Mouse (Mus musculus) brain, embryonic 14.5 days (tissue): Measurements from ENCODE around the gene Ikbkg. TPM values are rescaled to one million over a fixed set of nuclear protein-coding genes. Genes with fewer than 3 reads are reported as not detected.

Source experiments
- DNase-seq: peaks from one replicate; pipeline ENCODE4 v3.0.0-alpha.2; 2011; ENCODE audit warnings: low read depth
- CTCF ChIP-seq: fragments of 200-500 bp; IDR thresholded peaks from 2 replicates; pipeline ENCODE4 v1.5.1; 2012; ENCODE audit warnings: inconsistent platforms, mild to moderate bottlenecking, moderate library complexity, borderline replicate concordance; ENCODE audit not compliant: insufficient read depth, insufficient read length; ENCODE audit errors: extremely low read depth
- POLR2A ChIP-seq: fragments of 200-500 bp; IDR thresholded peaks from 2 replicates; pipeline ENCODE4 v1.6.1; 2012; ENCODE audit warnings: mild to moderate bottlenecking, inconsistent platforms, borderline replicate concordance; ENCODE audit not compliant: poor library complexity, insufficient read depth, insufficient read length, severe bottlenecking; ENCODE audit errors: extremely low read depth
- polyA plus RNA-seq: library from polyadenylated mRNA; depleted of rRNA; stranded (reverse); fragments of >200 nt; gene quantifications from 2 replicates; pipeline ENCODE4 v1.2.3, GENCODE M21; 2012; rRNA removed

Gene Ikbkg
- polyA plus RNA-seq, 1 experiment: 16.0 TPM

DNA sequence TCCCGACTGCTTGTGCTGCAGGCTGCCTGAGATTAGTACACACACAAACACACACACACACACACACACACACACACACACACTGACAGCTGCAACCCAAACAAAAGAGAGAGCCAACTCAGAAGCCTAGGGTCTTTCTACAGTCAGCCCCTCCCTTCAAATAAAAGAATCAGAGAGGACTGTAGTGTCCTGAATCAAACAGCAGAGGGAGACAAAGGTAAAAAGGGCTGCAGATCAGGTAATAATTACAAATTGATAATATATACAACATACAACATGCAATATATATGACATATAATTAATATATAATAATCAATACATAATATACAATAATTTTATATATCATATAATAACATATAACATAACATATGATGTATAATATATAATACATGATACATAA is 104.0 kb downstream of the Ikbkg start:
- TF ChIP-seq CTCF (no peak), POLR2A (no peak)
- DNase-seq: peak; percentile 24

Other genes starting within 250 kb of the Ikbkg start
- not detected in 2 replicates for gene Tex28, start 225.5 kb upstream of the Ikbkg start, polyA plus RNA-seq
- gene Tktl1, start 216.0 kb upstream of the Ikbkg start, polyA plus RNA-seq: not detected in 2 replicates
- 372 and 441 TPM in 2 replicates for gene Flna, start 143.5 kb upstream of the Ikbkg start, polyA plus RNA-seq
- 84.6 and 102 TPM in 2 replicates for gene Emd, start 138.6 kb upstream of the Ikbkg start, polyA plus RNA-seq
- gene Rpl10, start 122.5 kb upstream of the Ikbkg start, polyA plus RNA-seq: 1,601 and 1,926 TPM in 2 replicates
- gene Taz, start 111.4 kb upstream of the Ikbkg start, polyA plus RNA-seq: 76.5 and 110 TPM in 2 replicates
- 3.0 and 4.0 TPM in 2 replicates for gene Dnase1l1, start 111.0 kb upstream of the Ikbkg start, polyA plus RNA-seq
- gene Atp6ap1, start 96.2 kb upstream of the Ikbkg start, polyA plus RNA-seq: 313 and 338 TPM in 2 replicates
- 1,152 and 1,204 TPM in 2 replicates for gene Gdi1, start 88.3 kb upstream of the Ikbkg start, polyA plus RNA-seq
- 32.0 and 41.0 TPM in 2 replicates for gene Fam50a, start 80.3 kb upstream of the Ikbkg start, polyA plus RNA-seq
- 297 and 349 TPM in 2 replicates for gene Plxna3, start 64.2 kb upstream of the Ikbkg start, polyA plus RNA-seq
- 63.0 and 107 TPM in 2 replicates for gene Lage3, start 39.7 kb upstream of the Ikbkg start, polyA plus RNA-seq
- 52.8 and 63.4 TPM in 2 replicates for gene Ubl4a, start 20.1 kb upstream of the Ikbkg start, polyA plus RNA-seq
- 6.1 and 7.7 TPM in 2 replicates for gene Slc10a3, start 19.9 kb upstream of the Ikbkg start, polyA plus RNA-seq
- gene Fam3a, start within 50 bp of the Ikbkg start, polyA plus RNA-seq: 35.3 and 47.8 TPM in 2 replicates
- gene G6pdx, start 35.9 kb downstream of the Ikbkg start, polyA plus RNA-seq: 50.5 and 53.4 TPM in 2 replicates
- 0.18 TPM in 1 of 2 replicates, not detected in the other for gene Gm6880, start 88.1 kb downstream of the Ikbkg start, polyA plus RNA-seq
- not detected in 2 replicates for gene Olfr1326-ps1, start 181.6 kb downstream of the Ikbkg start, polyA plus RNA-seq
- not detected in 2 replicates for gene Olfr1325, start 199.4 kb downstream of the Ikbkg start, polyA plus RNA-seq